Mouse (Mus musculus): ENCODE data around the gene Myoz1. TPM values are rescaled to one million over a fixed set of nuclear protein-coding genes. Genes with fewer than 3 reads are reported as not detected.

Myoz1 gene
- total RNA-seq, 1 experiment, result not detected

DNA sequence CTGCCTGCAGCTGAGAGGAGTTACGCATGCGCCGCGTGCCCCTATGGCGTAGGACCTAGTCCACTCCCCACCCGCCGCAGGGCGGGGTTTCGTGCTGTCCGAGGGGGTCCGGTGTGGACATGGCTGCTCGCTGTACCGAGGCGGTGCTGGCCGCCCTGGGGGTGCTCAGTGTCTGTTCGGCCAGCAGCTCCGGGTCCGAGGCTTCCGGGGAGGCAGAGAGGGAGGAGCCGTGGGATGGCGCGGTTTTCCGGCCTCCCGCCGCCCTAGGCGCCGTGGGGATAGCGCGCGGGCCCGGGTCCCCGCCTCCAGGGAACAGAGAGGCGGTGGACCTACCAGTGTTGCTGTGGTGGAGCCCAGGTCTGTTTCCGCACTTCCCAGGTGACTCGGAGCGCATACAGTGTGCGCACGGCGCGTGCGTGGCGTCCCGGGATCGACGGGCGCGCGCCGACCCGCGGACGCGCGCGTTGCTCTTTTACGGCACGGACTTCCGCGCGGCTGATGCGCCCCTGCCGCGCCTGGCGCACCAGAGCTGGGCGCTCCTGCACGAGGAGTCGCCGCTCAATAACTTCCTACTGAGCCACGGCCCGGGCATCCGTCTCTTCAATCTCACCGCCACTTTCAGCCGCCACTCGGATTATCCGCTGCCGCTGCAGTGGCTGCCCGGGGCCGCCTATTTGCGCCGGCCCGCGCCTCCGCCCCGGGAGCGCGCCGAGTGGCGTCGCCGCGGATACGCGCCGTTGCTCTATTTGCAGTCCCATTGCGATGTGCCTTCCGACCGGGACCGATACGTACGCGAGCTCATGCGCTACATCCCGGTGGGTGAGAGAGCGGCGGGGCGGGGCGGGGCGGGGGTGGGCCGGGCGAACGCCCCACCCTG is 38.8 kb upstream of the Myoz1 start, which contains the start of gene Fut11:
TSS of gene Fut11 (plus strand) at position 85 of the 877 bp plus-strand sequence.
- Histone ChIP-seq H3K36me3 (ENCODE audit: control insufficient read depth, insufficient read depth, low read length, poor library complexity, severe bottlenecking) (peaks cover 25% of the 10 kb centered on the region), H3K4me3 (ENCODE audit: insufficient read depth in 1 of 2, low read depth in 1 of 2, low read length in 2 of 2, poor library complexity in 1 of 2, severe bottlenecking in 1 of 2) (peak within 1 kb of the TSS; percentile 76 to 90), H3K9ac (ENCODE audit: insufficient read depth, low read depth, low read length, poor library complexity, severe bottlenecking) (peak within 1 kb of the TSS; percentile 83), H3K9me3 (ENCODE audit: control insufficient read depth, insufficient read depth, low read depth, low read length) (no peaks in the 10 kb centered on the region), H3K4me1 (ENCODE audit: control insufficient read depth in 2 of 2, insufficient read depth in 2 of 2, low read length in 2 of 2, poor library complexity in 1 of 2) (peaks cover 8% of the 10 kb centered on the region in 2 experiments), H3K27ac (ENCODE audit: insufficient read depth, low read depth, low read length, poor library complexity, severe bottlenecking) (peak within 1 kb of the TSS; percentile 82)
- in situ Hi-C loops (cut with MboI; ENCODE audit: low sequenced_read_pairs in 2 of 2, unreplicated experiment in 2 of 2), result no loop called here
- TF ChIP-seq HCFC1 (IDR thresholded peaks at IDR 0.05; ENCODE audit: borderline replicate concordance, insufficient read depth, low read length) (0 out of 2 replicates have a peak, but pooled peaks have one; percentile 65), ZC3H11A (IDR thresholded peaks at IDR 0.05; ENCODE audit: borderline replicate concordance, low read depth, low read length) (no peak)
- peak; percentile 54 for DNase-seq (ENCODE audit: low read depth, low spot score)

DNA sequence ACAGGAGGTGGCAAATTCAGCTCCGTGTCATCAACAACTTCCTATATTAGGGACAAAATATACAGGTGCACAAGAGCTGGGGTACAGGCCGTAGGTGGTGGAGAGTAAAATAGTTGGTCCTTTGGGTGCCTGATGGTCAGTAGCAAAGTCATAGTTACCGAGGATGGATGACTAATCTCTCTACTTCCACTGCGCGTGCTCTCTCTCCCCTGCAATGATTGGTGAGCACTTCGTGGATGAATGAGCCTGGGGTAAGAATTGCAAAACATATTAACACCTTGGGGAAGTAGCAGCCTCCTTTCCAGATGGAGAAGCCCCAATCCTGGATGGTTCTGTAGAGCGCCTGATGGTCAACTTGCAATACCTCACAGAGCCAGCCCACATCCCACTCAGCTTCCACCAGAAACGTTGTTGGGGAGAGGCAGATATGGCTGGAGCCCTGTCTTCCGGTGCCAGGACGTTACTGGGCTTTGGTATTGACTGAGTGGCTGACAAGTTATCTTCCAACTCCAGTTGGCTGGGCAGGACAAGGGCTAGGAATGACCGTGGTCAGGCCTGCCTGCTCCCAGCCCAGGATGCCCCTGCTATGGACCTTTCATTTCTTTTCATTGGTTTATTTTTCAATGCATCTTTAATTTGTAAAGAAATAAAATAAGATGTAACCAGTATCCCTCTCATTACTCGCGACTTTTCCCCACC is 38.0 kb upstream of the Myoz1 start:
- H3K27ac ChIP-seq (ENCODE audit: insufficient read depth, low read depth, low read length, poor library complexity, severe bottlenecking), result no peak overlapping the region
- H3K4me3 ChIP-seq (ENCODE audit: insufficient read depth in 1 of 2, low read depth in 1 of 2, low read length in 2 of 2, poor library complexity in 1 of 2, severe bottlenecking in 1 of 2), result peak overlapping the region; percentile 76 to 90
- peak overlapping the region; percentile 83 for H3K9ac ChIP-seq (ENCODE audit: insufficient read depth, low read depth, low read length, poor library complexity, severe bottlenecking)
- no peak for DNase-seq (ENCODE audit: low read depth, low spot score)
- in situ Hi-C loops (cut with MboI; ENCODE audit: low sequenced_read_pairs in 2 of 2, unreplicated experiment in 2 of 2), result no loop called here
- peaks cover 25% of the 10 kb centered on the region for H3K36me3 ChIP-seq (ENCODE audit: control insufficient read depth, insufficient read depth, low read length, poor library complexity, severe bottlenecking)
- H3K9me3 ChIP-seq (ENCODE audit: control insufficient read depth, insufficient read depth, low read depth, low read length), result no peaks in the 10 kb centered on the region
- TF ChIP-seq CHD2 (IDR thresholded peaks at IDR 0.05; ENCODE audit: low read depth, low read length) (no peak), ZNF384 (IDR thresholded peaks at IDR 0.05; ENCODE audit: low read depth, low read length) (no peak), MAFK (IDR thresholded peaks at IDR 0.05; ENCODE audit: insufficient read depth, low read depth, low read length) (no peak), ZC3H11A (IDR thresholded peaks at IDR 0.05; ENCODE audit: borderline replicate concordance, low read depth, low read length) (no peak), HCFC1 (IDR thresholded peaks at IDR 0.05; ENCODE audit: borderline replicate concordance, insufficient read depth, low read length) (no peak)
- H3K4me1 ChIP-seq (ENCODE audit: control insufficient read depth in 2 of 2, insufficient read depth in 2 of 2, low read length in 2 of 2, poor library complexity in 1 of 2), result peaks cover 8% of the 10 kb centered on the region in 2 experiments

DNA sequence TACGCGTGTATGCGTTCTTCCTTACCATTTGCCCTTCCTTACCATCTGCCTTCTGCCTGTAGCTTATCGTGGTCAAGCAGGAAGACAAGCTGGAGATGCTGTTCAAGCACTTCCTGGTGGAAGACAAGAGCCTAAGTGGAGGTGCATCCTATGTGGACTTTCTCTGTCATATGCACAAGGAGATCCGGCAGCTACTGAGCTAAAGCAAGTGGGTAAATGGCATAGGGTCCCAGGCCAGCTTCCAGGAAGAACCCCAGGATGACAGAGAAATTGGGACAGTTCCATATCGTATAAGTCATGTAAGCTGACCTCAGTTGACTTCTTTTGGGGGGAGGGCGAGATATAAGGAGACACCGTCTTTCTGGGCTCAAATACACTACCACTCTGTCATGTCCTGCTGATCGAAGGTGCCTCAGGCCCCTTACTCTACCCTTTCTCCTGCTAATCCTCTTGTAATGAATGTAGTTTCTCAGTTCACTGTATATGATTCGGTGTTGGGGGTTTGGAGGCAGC is 37.3 kb upstream of the Myoz1 start:
- in situ Hi-C loops (cut with MboI; ENCODE audit: low sequenced_read_pairs in 2 of 2, unreplicated experiment in 2 of 2), result no loop called here
- no peak overlapping the region for H3K4me3 ChIP-seq (ENCODE audit: insufficient read depth in 1 of 2, low read depth in 1 of 2, low read length in 2 of 2, poor library complexity in 1 of 2, severe bottlenecking in 1 of 2)
- no peak for DNase-seq (ENCODE audit: low read depth, low spot score)
- H3K27ac ChIP-seq (ENCODE audit: insufficient read depth, low read depth, low read length, poor library complexity, severe bottlenecking), result no peak overlapping the region
- H3K4me1 ChIP-seq (ENCODE audit: control insufficient read depth in 2 of 2, insufficient read depth in 2 of 2, low read length in 2 of 2, poor library complexity in 1 of 2), result peaks cover 8% of the 10 kb centered on the region in 2 experiments
- TF ChIP-seq MAFK (IDR thresholded peaks at IDR 0.05; ENCODE audit: insufficient read depth, low read depth, low read length) (no peak), HCFC1 (IDR thresholded peaks at IDR 0.05; ENCODE audit: borderline replicate concordance, insufficient read depth, low read length) (no peak), ZC3H11A (IDR thresholded peaks at IDR 0.05; ENCODE audit: borderline replicate concordance, low read depth, low read length) (no peak), ZNF384 (IDR thresholded peaks at IDR 0.05; ENCODE audit: low read depth, low read length) (no peak), CHD2 (IDR thresholded peaks at IDR 0.05; ENCODE audit: low read depth, low read length) (no peak)
- H3K9me3 ChIP-seq (ENCODE audit: control insufficient read depth, insufficient read depth, low read depth, low read length), result no peaks in the 10 kb centered on the region
- H3K36me3 ChIP-seq (ENCODE audit: control insufficient read depth, insufficient read depth, low read length, poor library complexity, severe bottlenecking), result peaks cover 27% of the 10 kb centered on the region
- no peak overlapping the region for H3K9ac ChIP-seq (ENCODE audit: insufficient read depth, low read depth, low read length, poor library complexity, severe bottlenecking)

DNA sequence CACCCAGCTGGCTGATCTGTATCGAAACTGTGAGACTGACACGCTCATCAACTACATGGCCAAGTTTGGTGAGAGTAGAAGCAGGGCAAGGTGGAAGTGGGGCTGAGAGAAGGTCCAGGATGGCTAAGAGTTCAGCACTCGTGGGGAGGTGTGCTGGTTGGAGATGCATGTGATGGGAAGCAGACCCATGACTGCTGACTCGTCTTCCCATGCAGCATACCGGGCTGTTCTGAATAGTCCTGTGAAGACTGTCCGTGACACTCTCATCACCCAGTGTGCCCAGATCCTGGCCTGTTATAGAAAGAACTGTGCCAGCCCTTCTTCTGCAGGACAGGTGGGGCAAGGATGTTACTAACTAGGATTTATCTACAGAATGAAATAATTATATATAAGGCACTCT is 35.4 kb upstream of the Myoz1 start:
- in situ Hi-C loops (cut with MboI; ENCODE audit: low sequenced_read_pairs in 2 of 2, unreplicated experiment in 2 of 2), result no loop called here

More for the DNA sequence above, 35.4 kb upstream of the Myoz1 start:
- peaks cover 37% of the 10 kb centered on the region for H3K36me3 ChIP-seq (ENCODE audit: control insufficient read depth, insufficient read depth, low read length, poor library complexity, severe bottlenecking)
- no peak overlapping the region for H3K4me3 ChIP-seq (ENCODE audit: insufficient read depth in 1 of 2, low read depth in 1 of 2, low read length in 2 of 2, poor library complexity in 1 of 2, severe bottlenecking in 1 of 2)
- DNase-seq (ENCODE audit: low read depth, low spot score), result no peak
- H3K9me3 ChIP-seq (ENCODE audit: control insufficient read depth, insufficient read depth, low read depth, low read length), result no peaks in the 10 kb centered on the region
- H3K9ac ChIP-seq (ENCODE audit: insufficient read depth, low read depth, low read length, poor library complexity, severe bottlenecking), result no peak overlapping the region
- TF ChIP-seq MAFK (IDR thresholded peaks at IDR 0.05; ENCODE audit: insufficient read depth, low read depth, low read length) (no peak), ZC3H11A (IDR thresholded peaks at IDR 0.05; ENCODE audit: borderline replicate concordance, low read depth, low read length) (no peak), CHD2 (IDR thresholded peaks at IDR 0.05; ENCODE audit: low read depth, low read length) (no peak), HCFC1 (IDR thresholded peaks at IDR 0.05; ENCODE audit: borderline replicate concordance, insufficient read depth, low read length) (no peak), ZNF384 (IDR thresholded peaks at IDR 0.05; ENCODE audit: low read depth, low read length) (no peak)
- peaks cover 8% of the 10 kb centered on the region in 2 experiments; a peak in 3 of 4 replicates for H3K4me1 ChIP-seq (ENCODE audit: control insufficient read depth in 2 of 2, insufficient read depth in 2 of 2, low read length in 2 of 2, poor library complexity in 1 of 2)
- no peak overlapping the region for H3K27ac ChIP-seq (ENCODE audit: insufficient read depth, low read depth, low read length, poor library complexity, severe bottlenecking)
